Mouse (Mus musculus) intestine, embryonic 15.5 days (tissue): Measurements from ENCODE around the gene Vps13d. TPM values are rescaled to one million over a fixed set of nuclear protein-coding genes. Genes with fewer than 3 reads are reported as not detected.

Experiments
- ATAC-seq: fragments of 200-750 bp; cut with Nextera tagmentation; 2 replicates; pipeline ENCODE4 v1.8.0; 2017; ENCODE audit warnings: moderate TSS enrichment, moderate library complexity
- H3K27ac ChIP-seq: fragments of 300-500 bp; sonication (generic); 2 replicates; pipeline ENCODE4 v1.5.1; 2015; ENCODE audit warnings: mild to moderate bottlenecking, inconsistent platforms
- H3K27me3 ChIP-seq: fragments of 300-500 bp; sonication (generic); replicated peaks from 2 replicates; pipeline ENCODE4 v1.6.1; 2015; ENCODE audit warnings: inconsistent platforms
- H3K36me3 ChIP-seq: fragments of 300-500 bp; sonication (generic); 2 replicates; pipeline ENCODE4 v1.6.1; 2015; ENCODE audit warnings: inconsistent platforms
- H3K4me1 ChIP-seq: fragments of 300-500 bp; sonication (generic); replicated peaks from 2 replicates; pipeline ENCODE4 v1.6.1; 2015; ENCODE audit warnings: inconsistent platforms
- H3K4me2 ChIP-seq: fragments of 300-500 bp; sonication (generic); replicated peaks from 2 replicates; pipeline ENCODE4 v1.6.1; 2015; ENCODE audit warnings: mild to moderate bottlenecking, inconsistent platforms
- H3K4me3 ChIP-seq: fragments of 300-500 bp; sonication (generic); replicated peaks from 2 replicates; pipeline ENCODE4 v1.5.1; 2015; ENCODE audit warnings: inconsistent platforms
- H3K9ac ChIP-seq: fragments of 300-500 bp; sonication (generic); 2 replicates; pipeline ENCODE4 v1.6.1; 2015; ENCODE audit warnings: inconsistent platforms
- H3K9me3 ChIP-seq: fragments of 300-500 bp; sonication (generic); 2 replicates; pipeline ENCODE4 v1.6.1; 2016; ENCODE audit warnings: inconsistent platforms
- WGBS: fragments of 180-500 bp; shearing (Covaris S2); methylation state at CpG from one replicate; pipeline ENCODE4 v1.1.7; 2015; 5-methylcytosine and 5-hydroxymethylcytosine counted together
- polyA plus RNA-seq: library from polyadenylated mRNA; unstranded; fragments of >200 nt; fragmentation: Nextera tagmentation; extraction: Ambion mirVana; gene quantifications from 2 replicates; pipeline ENCODE4 v1.2.1, GENCODE M21; 2015

Vps13d gene
- polyA plus RNA-seq, 1 experiment from 2014 or later, result 10.1 TPM

DNA sequence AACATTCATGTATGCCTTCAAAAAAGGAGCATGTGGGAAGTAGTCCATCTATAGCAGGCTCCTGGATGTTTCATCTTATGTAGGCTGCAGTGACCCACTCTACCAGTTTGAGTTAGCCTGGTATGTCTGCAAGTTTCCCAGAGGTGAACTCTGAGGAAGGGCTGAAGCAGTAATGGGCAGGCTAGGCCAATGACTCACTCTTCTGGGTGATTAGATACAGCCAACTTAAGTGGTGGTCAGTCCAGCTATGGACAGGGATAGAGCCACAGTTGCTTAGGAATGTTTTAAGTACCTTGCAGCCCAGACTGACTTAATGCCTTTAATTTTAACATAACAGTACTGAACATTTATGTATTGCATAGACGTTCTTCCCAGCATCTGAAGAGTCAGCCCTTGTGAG, 192.1 kb downstream of the Vps13d start:
- H3K36me3 ChIP-seq, result no peaks in the 10 kb centered on the region
- peaks cover 37% of the 10 kb centered on the region for H3K4me1 ChIP-seq
- H3K27ac ChIP-seq, result no peak overlapping the region
- WGBS, result 75% methylated on average over 1 of the region's 1 CpGs
- no peak for ATAC-seq
- H3K4me3 ChIP-seq, result no peak overlapping the region
- H3K9me3 ChIP-seq, result no peaks in the 10 kb centered on the region
- H3K4me2 ChIP-seq, result no peak overlapping the region
- H3K27me3 ChIP-seq, result no peaks in the 10 kb centered on the region
- no peak overlapping the region for H3K9ac ChIP-seq

DNA sequence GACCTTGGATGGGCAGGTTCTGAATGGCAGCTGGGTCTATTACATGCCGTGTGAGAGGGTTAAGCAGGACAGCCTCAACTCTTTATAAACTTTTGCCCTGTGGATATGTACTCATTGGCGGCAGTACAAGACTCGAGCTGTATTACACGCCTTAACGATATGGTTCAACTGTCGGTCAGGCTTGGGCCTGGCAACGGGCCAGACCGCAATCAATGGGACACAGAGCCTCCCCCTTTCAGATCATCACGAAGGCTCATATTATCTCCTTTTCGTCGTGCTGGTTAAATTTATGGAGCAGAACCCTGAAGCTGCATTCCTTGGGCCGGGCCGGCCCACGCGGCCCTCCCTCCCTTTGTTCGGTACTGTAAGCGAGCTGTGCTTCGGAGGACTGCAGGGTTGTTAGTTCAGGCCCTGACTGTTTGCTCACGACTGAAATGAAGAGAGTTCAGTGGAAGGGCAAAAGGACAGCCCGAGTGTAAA, 194.9 kb downstream of the Vps13d start:
- Histone ChIP-seq H3K36me3 (no peaks in the 10 kb centered on the region), H3K4me1 (peaks cover 45% of the 10 kb centered on the region), H3K4me2 (peak overlapping the region; percentile 25), H3K27ac (peak overlapping the region; percentile 90), H3K9me3 (no peaks in the 10 kb centered on the region), H3K4me3 (no peak overlapping the region), H3K27me3 (no peaks in the 10 kb centered on the region), H3K9ac (no peak overlapping the region)
- WGBS, result 3% methylated on average over 20 of the region's 20 CpGs
- peak; percentile 93 for ATAC-seq

DNA sequence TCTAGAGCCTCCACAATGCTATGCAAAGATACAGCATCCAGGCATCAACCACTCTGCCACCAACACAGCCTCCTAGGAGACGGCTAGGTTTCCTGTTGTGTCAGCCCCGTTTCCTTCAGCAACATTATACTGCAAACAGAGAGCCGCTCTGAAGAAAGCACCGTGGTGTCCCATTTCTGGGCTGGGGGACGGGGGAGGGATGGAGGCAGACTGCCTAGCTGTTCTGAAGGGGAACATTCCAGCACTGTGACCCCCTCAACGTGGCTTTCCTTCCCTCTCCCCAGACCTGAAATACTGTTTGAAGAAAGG, 195.3 kb downstream of the Vps13d start:
- peak overlapping the region; percentile 25 for H3K4me2 ChIP-seq
- no peaks in the 10 kb centered on the region for H3K27me3 ChIP-seq
- H3K27ac ChIP-seq, result peak overlapping the region; percentile 90
- no peaks in the 10 kb centered on the region for H3K36me3 ChIP-seq
- peaks cover 45% of the 10 kb centered on the region for H3K4me1 ChIP-seq
- no peak overlapping the region for H3K4me3 ChIP-seq
- no peaks in the 10 kb centered on the region for H3K9me3 ChIP-seq
- H3K9ac ChIP-seq, result no peak overlapping the region
- ATAC-seq, result no peak
- 7% methylated on average over 6 of the region's 6 CpGs for WGBS

DNA sequence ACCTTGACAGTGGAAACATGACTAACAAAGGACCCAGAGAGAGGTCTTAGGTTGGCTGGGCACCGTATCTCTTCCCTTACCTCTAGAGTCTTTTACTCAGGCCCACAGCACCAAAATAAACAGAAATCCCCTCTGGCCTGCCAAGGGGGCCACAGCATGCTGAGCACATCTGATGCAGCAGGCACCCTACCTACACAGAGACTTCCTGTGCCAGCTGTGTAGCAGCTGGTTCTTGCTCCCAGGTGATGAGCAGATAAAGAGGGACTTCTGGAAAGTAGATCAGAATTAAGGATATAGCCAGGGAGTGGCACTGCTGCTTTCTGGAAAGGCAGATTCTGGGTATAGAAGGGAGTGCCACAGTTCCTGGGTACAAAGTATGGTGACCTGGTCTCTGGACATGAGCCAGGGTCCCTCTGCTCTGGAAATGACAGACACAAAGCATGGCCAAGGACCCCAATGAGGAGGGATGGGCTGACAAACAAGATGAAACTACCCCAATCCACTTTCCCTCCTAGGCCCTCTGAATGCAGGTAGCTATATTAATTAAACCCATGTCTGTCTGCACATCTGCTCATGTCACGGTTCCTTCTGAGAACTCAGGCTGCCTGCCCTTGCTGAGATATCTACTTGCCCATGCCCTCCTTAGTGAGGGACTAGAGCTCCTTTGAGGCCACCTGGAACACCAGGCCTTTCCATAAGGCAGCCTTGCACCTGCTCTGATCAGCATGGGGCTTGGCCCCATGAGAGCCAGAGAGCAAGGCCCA, 195.8 kb downstream of the Vps13d start:
- peak overlapping the region; percentile 25 for H3K4me2 ChIP-seq
- ATAC-seq, result peak; percentile 34
- H3K4me3 ChIP-seq, result no peak overlapping the region
- 69% methylated on average over 2 of the region's 2 CpGs for WGBS
- no peaks in the 10 kb centered on the region for H3K36me3 ChIP-seq
- no peaks in the 10 kb centered on the region for H3K27me3 ChIP-seq
- H3K9me3 ChIP-seq, result no peaks in the 10 kb centered on the region
- H3K27ac ChIP-seq, result peak overlapping the region; percentile 90
- peaks cover 41% of the 10 kb centered on the region for H3K4me1 ChIP-seq
- no peak overlapping the region for H3K9ac ChIP-seq

DNA sequence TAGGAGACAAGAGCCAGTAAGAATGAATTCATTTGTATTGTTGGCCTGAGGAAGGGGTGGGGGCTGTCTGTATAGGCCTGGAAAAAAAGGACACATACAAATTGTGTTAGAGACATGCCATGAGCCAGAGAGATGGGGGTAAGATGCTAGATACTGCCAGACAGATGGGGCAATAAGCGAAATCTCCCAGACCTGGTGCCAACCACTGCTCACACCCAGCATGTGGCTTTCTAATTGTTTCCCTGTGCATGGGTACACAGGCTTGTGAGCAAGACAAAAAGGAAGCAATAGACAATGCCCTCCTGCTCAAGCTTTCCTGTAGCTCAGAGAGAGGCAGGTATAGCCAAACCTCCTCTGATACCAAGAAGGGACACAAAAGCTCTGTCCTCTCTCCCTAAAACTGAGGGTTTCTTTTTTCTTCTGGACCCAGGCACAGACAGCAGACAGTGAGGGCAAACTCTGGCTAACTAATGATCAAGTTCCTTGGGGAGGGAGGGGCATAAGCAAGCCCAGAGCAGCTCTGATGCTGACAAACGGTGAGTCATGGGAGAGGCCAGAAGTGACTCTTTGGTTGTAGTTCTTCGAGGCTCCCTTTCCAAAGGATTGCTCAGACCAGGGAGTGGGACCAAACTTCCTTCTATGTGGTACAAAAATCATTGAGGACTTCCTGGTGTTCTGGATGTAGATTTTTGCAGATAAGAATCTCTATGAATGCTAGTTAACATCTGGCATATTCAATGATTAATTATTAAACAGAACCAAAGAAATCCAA, 196.7 kb downstream of the Vps13d start:
- no peaks in the 10 kb centered on the region for H3K9me3 ChIP-seq
- H3K27me3 ChIP-seq, result no peaks in the 10 kb centered on the region
- H3K4me1 ChIP-seq, result peaks cover 46% of the 10 kb centered on the region
- peak; percentile 22 for ATAC-seq
- H3K36me3 ChIP-seq, result no peaks in the 10 kb centered on the region
- WGBS, result 37% methylated on average over 3 of the region's 3 CpGs
- H3K4me3 ChIP-seq, result no peak overlapping the region
- H3K27ac ChIP-seq, result peak overlapping the region; percentile 90
- H3K9ac ChIP-seq, result no peak overlapping the region
- no peak overlapping the region for H3K4me2 ChIP-seq

DNA sequence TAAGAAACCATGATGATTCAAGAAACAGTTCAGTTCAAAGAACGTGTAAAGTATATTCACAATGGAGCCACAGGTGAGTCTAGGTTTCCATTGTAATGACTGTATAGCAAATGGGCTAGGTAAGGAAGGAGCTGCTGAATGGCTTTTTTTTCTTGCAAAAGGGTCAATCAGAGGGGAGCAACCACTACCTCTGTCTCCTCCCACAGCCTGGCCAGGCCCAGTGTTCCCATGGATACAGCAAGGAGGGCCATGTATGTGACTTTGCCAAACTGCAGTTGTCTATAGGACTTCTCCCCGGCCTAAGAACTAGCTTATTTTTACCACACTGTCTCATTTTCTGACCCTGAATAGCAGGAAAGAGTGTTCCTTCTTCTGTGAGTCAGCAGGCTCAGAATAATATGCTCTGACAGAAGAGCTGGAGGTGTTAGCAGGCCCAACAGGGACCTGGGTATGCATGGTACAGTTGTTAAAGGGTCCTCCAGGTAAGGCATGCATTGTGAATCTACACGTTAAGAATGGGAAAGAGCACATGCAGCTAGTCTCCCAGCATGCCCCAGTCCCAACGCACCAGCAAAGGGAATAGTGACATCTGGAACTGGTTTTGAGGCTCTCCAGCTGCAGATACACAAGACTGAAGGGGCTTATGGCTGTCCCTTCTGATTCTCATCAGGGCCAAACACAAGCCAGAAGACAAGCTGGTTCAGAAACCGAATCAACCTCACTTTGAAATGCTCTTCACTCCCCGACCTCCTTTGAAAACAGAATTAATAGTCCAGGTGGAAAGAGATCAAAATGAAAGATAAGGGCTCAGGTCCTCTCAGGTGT, 197.6 kb downstream of the Vps13d start:
- WGBS, result 68% methylated on average over 6 of the region's 6 CpGs

DNA sequence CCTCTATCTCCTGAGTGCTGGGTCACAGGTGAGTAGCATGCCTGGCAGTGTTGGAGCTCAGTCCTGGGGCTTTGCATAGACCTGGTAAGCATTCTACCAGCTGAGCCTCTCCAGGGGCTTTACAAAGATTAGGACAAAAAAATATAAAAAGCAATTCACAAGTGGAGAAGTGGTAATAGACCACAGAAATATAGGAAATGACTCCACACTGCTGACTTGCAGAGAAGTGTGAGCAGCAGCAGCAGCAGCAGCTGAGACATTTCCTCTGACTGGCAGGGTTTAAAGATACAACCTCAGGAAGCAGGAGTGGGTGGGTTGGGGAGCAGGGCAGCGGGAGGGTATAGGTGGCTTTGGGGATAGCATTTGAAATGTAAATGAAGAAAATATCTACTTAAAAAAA, 199.0 kb downstream of the Vps13d start:
- Histone ChIP-seq H3K4me3 (no peak overlapping the region), H3K27ac (no peak overlapping the region), H3K27me3 (no peaks in the 10 kb centered on the region), H3K9me3 (no peaks in the 10 kb centered on the region), H3K4me1 (peaks cover 43% of the 10 kb centered on the region), H3K4me2 (no peak overlapping the region), H3K36me3 (no peaks in the 10 kb centered on the region), H3K9ac (no peak overlapping the region)
- 45% methylated on average over 1 of the region's 1 CpGs for WGBS
- no peak for ATAC-seq

More for the DNA sequence above, 197.6 kb downstream of the Vps13d start:
- Histone ChIP-seq H3K27ac (peak overlapping the region; percentile 90; the same call in 1 of the 2 replicates), H3K27me3 (no peaks in the 10 kb centered on the region), H3K36me3 (no peaks in the 10 kb centered on the region), H3K4me1 (peaks cover 46% of the 10 kb centered on the region), H3K9ac (no peak overlapping the region), H3K4me2 (no peak overlapping the region), H3K4me3 (no peak overlapping the region), H3K9me3 (no peaks in the 10 kb centered on the region)
- ATAC-seq, result no peak

DNA sequence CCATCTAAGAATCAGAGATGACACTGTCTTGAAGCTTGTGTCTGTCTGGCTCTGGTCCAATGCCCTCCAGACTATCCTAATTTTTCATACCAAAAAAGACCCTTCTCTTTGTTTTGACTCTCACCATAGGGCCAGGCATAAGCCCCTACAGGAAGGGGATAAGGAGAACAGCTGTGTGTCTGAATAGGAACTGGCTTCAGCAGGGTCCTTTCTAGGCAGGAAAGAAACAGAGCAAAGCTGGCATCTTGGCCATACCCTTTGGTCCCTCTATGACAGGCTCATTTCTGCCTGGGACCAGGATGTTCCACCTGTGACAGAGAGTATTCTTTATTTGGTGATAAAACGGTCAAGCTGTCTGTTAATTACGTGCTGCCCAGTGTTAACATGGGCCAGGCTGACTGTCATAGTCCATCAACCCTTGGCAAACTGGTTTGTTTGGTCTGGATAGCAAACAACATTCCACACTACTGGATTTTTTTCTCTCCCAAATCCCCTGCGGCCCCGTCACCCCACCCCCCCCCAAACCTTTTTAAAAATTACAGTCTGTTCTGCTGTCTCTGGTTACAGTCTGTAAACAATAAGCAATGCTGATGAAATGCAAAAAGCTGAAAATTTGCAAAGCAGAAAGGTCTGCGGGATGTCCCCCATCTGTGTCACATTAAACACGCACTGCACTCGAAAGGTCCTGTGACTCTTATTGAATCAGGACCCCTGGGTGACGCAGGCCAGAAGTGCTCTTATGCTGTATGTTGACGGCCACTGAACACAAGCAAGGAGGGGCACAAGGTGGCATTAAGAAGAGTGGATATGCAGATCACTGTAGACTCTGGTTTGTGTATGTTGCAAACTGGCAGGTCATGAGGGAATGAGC, 201.5 kb downstream of the Vps13d start:
- Histone ChIP-seq H3K27ac (no peak overlapping the region), H3K9ac (no peak overlapping the region), H3K4me2 (no peak overlapping the region), H3K4me1 (peaks cover 18% of the 10 kb centered on the region), H3K36me3 (no peaks in the 10 kb centered on the region), H3K9me3 (no peaks in the 10 kb centered on the region), H3K4me3 (no peak overlapping the region), H3K27me3 (no peaks in the 10 kb centered on the region)
- WGBS, result 36% methylated on average over 9 of the region's 9 CpGs
- peak; percentile 19; the same call in 1 of the 2 replicates for ATAC-seq

DNA sequence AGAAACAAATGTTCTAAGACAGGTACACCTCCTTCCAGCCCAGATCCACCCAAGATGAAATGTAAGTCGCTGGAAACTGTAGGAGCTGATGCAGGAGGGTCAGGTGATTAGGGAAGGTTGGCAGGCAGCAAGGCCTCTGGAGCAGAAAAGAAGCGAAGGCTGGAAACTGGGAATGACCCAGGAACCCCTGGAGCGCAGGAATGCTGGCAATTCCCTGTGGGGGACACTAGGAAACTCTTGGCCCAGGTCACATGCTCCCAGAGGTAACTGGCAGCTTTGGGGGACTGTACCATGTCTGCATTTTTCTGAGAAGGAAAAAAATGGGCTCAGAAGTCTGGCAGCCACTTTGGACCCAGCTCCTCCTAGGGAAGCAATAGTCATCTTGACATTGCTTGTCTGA, 202.4 kb downstream of the Vps13d start:
- WGBS, result 53% methylated on average over 3 of the region's 3 CpGs
- H3K4me1 ChIP-seq, result peaks cover 9% of the 10 kb centered on the region
- no peak overlapping the region for H3K4me2 ChIP-seq
- no peaks in the 10 kb centered on the region for H3K36me3 ChIP-seq
- H3K27me3 ChIP-seq, result no peaks in the 10 kb centered on the region
- H3K27ac ChIP-seq, result no peak overlapping the region
- no peak overlapping the region for H3K4me3 ChIP-seq
- H3K9me3 ChIP-seq, result no peaks in the 10 kb centered on the region
- H3K9ac ChIP-seq, result no peak overlapping the region
- ATAC-seq, result no peak

DNA sequence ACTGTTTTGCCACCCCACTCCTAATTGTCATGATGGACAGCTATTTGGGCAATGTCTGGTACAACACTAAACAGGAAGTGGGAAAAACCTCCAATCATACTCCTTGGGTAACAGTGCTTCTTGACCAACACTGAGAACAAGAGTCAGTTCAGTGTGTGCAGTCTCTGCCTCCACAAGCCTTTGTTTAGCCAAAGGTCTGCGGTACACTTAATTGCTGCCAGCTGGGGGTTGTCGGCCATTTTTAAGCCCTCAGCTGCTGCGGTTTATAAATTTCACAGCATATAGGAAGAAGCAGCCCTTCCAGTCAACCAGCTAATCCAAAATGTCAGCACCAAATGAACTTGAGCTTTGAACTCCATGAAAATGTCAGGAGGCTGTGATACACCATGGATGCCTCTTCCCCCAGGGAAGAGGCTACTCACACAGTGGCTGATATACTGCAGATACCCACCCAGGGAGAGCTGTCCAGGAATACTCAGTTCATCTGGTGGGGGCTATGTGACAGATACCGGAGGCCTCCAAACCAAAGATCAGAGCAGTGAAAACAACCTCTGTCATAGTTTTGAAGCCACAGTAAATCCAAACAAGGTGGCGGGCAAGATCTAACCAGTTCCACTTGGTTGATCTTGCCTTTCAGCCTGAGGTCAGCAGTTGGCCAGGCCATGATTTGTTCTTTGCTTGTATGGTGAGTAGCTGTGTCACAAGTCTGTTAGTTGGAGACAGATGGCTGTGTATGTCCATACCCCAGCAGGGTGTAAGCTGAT, 206.2 kb downstream of the Vps13d start:
- H3K36me3 ChIP-seq, result no peaks in the 10 kb centered on the region
- no peak overlapping the region for H3K4me3 ChIP-seq
- ATAC-seq, result no peak
- no peak overlapping the region for H3K4me2 ChIP-seq
- H3K4me1 ChIP-seq, result peaks cover 8% of the 10 kb centered on the region
- 57% methylated on average over 5 of the region's 5 CpGs for WGBS
- H3K9me3 ChIP-seq, result no peaks in the 10 kb centered on the region
- H3K27ac ChIP-seq, result no peak overlapping the region
- H3K9ac ChIP-seq, result no peak overlapping the region
- H3K27me3 ChIP-seq, result no peaks in the 10 kb centered on the region
